Comparison of ENCODE assay signal across 17 mouse cellular contexts in the genomic region with DNA sequence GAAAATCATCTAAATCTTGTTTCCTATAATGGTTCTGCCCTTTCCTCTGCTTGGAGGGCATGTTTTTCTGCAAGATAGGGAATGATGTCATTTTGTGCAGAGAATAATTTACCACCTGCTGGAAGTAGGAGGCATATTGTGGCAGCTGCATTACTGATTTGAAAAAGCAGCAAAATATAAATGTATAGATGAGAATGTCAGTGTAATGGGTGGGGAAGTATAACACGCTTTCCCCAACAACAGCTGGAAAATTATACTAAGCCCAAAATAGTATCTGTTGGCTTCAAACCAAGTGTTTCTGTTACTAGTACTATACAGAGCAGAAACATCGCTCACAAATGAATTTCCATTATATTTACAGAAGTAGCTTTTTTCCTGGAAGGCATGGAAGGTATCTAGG.
A peak's percentile ranks its signal among the peaks of the same experiment; 100 is the strongest.
DNase-seq lines count a peak whose midpoint lies in the region; ATAC-seq lines count a peak whose summit lies in the region.
"Had no signal": no experiment of that assay in that cellular context is flagged by ENCODE, and none has a peak within 500 bp of the region (broad histone marks: within the 10 kb centered on the region; RNA-seq: fewer than 3 reads in every experiment).

No protein-coding gene starts in this region.

- no peaks in the 10 kb centered on the region for H3K4me1 ChIP-seq in limb, embryonic 13.5 days
- H3K4me1 ChIP-seq in limb, embryonic 10.5 days = no peaks in the 10 kb centered on the region
- H3K4me1 ChIP-seq in forebrain, embryonic 16.5 days (replicated peaks; ENCODE audit: control insufficient read depth, insufficient read depth, low read length) = peaks cover 2% of the 10 kb centered on the region; the same call in 1 of the 2 replicates
- 0 out of 2 replicates have a peak, but pooled peaks cover 4% of the 10 kb centered on the region for H3K4me1 ChIP-seq in neural tube, embryonic 15.5 days
- H3K4me1 ChIP-seq: liver, embryonic 12.5 days; megakaryocyte, embryonic 14.5 days had no signal

- H3K4me3 ChIP-seq in limb, embryonic 13.5 days = no peak overlapping the region
- no peak overlapping the region for H3K4me3 ChIP-seq in limb, embryonic 10.5 days
- no peak overlapping the region for H3K4me3 ChIP-seq in forebrain, embryonic 16.5 days (replicated peaks; ENCODE audit: low read length)
- H3K4me3 ChIP-seq in neural tube, embryonic 15.5 days (replicated peaks) = no peak overlapping the region
- H3K4me3 ChIP-seq: liver, embryonic 12.5 days; megakaryocyte, embryonic 14.5 days had no signal

- H3K9ac ChIP-seq in limb, embryonic 13.5 days = no peak overlapping the region
- no peak overlapping the region for H3K9ac ChIP-seq in forebrain, embryonic 16.5 days (replicated peaks; ENCODE audit: low read depth, low read length)
- no peak overlapping the region for H3K9ac ChIP-seq in neural tube, embryonic 15.5 days (replicated peaks)
- H3K9ac ChIP-seq: liver, embryonic 12.5 days had no signal

- no peak overlapping the region for H3K27ac ChIP-seq in limb, embryonic 13.5 days
- no peak overlapping the region for H3K27ac ChIP-seq in limb, embryonic 10.5 days
- no peak overlapping the region for H3K27ac ChIP-seq in forebrain, embryonic 16.5 days (ENCODE audit: low read length)
- H3K27ac ChIP-seq in neural tube, embryonic 15.5 days (replicated peaks) = 0 out of 2 replicates have a peak overlapping the region, but pooled peaks have one; percentile 37
- H3K27ac ChIP-seq: liver, embryonic 12.5 days; stomach, postnatal 0 days had no signal

- ATAC-seq in frontal cortex, adult (ENCODE audit: low TSS enrichment) = peak; percentile 81
- peak; percentile 54 for ATAC-seq in limb, embryonic 13.5 days (ENCODE audit: low FRiP score, low read depth)
- ATAC-seq in forebrain, embryonic 16.5 days = peak; percentile 75
- ATAC-seq in neural tube, embryonic 15.5 days (ENCODE audit: low FRiP score) = peak; percentile 68; the same call in 1 of the 2 replicates
- ATAC-seq: liver, embryonic 12.5 days; lung, postnatal 0 days had no signal

- no peak overlapping the region for H3K4me2 ChIP-seq in limb, embryonic 13.5 days (replicated peaks)
- no peak overlapping the region for H3K4me2 ChIP-seq in forebrain, embryonic 16.5 days (ENCODE audit: low read length)
- no peak overlapping the region for H3K4me2 ChIP-seq in neural tube, embryonic 15.5 days
- H3K4me2 ChIP-seq: liver, embryonic 12.5 days had no signal

- no peaks in the 10 kb centered on the region for H3K9me3 ChIP-seq in limb, embryonic 13.5 days
- no peaks in the 10 kb centered on the region for H3K9me3 ChIP-seq in limb, embryonic 10.5 days (replicated peaks)
- H3K9me3 ChIP-seq in forebrain, embryonic 16.5 days (ENCODE audit: control insufficient read depth, low read length) = no peaks in the 10 kb centered on the region
- no peaks in the 10 kb centered on the region for H3K9me3 ChIP-seq in neural tube, embryonic 15.5 days (replicated peaks)
- H3K9me3 ChIP-seq: liver, embryonic 12.5 days; megakaryocyte, embryonic 14.5 days had no signal

- H3K36me3 ChIP-seq in limb, embryonic 13.5 days = no peaks in the 10 kb centered on the region
- H3K36me3 ChIP-seq in limb, embryonic 10.5 days = no peaks in the 10 kb centered on the region
- H3K36me3 ChIP-seq in forebrain, embryonic 16.5 days (ENCODE audit: control insufficient read depth, insufficient read depth) = no peaks in the 10 kb centered on the region
- H3K36me3 ChIP-seq in neural tube, embryonic 15.5 days = no peaks in the 10 kb centered on the region
- H3K36me3 ChIP-seq: liver, embryonic 12.5 days had no signal

- no peak for DNase-seq in frontal cortex, postnatal 14 days (ENCODE audit: low spot score in 2 of 2)
- no peak for DNase-seq in limb, embryonic 10.5 days (ENCODE audit: low spot score)
- no peak for DNase-seq in Muller cell, postnatal 12 days (ENCODE audit: inconsistent ontology term)
- DNase-seq: cerebellum, postnatal 14 days; gastrocnemius, postnatal 10 days; kidney, adult 11 months; kidney, postnatal 14 days; right cerebral cortex, postnatal 14 days; thymus, postnatal 4 days had no signal

- no peaks in the 10 kb centered on the region for H3K27me3 ChIP-seq in limb, embryonic 13.5 days
- no peaks in the 10 kb centered on the region for H3K27me3 ChIP-seq in limb, embryonic 10.5 days (ENCODE audit: low read depth, poor library complexity, severe bottlenecking)
- no peaks in the 10 kb centered on the region for H3K27me3 ChIP-seq in forebrain, embryonic 16.5 days (replicated peaks; ENCODE audit: control insufficient read depth, insufficient read depth, low read length)
- H3K27me3 ChIP-seq in neural tube, embryonic 15.5 days (replicated peaks) = no peaks in the 10 kb centered on the region
- H3K27me3 ChIP-seq: liver, embryonic 12.5 days; megakaryocyte, embryonic 14.5 days had no signal

- WGBS in limb, embryonic 13.5 days = 58% methylated on average over 2 of the region's 2 CpGs
- 87% methylated on average over 2 of the region's 2 CpGs for WGBS in limb, embryonic 10.5 days
- 50% methylated on average over 2 of the region's 2 CpGs for WGBS in forebrain, embryonic 16.5 days
- 62% methylated on average over 2 of the region's 2 CpGs for WGBS in neural tube, embryonic 15.5 days
